9 mouse cellular contexts compared by ENCODE assay signal in genomic region chr2:71644038-71644470, GRCm38 (mm10).
A peak's percentile ranks its signal among the peaks of the same experiment; 100 is the strongest.
DNase-seq lines count a peak whose midpoint lies in the region; ATAC-seq and TF ChIP-seq lines count a peak whose summit lies in the region.
"Had no signal": no experiment of that assay in that cellular context is flagged by ENCODE, and none has a peak within 500 bp of the region (broad histone marks: within the 10 kb centered on the region; RNA-seq: fewer than 3 reads in every experiment).

No protein-coding gene starts in this region.

- H3K36me3 ChIP-seq in lung, embryonic 14.5 days (ENCODE audit: insufficient read depth), result no peaks in the 10 kb centered on the region
- H3K36me3 ChIP-seq: G1E had no signal

- no peak for TF ChIP-seq CTCF in layer of hippocampus, adult 2 months (conservative IDR thresholded peaks at IDR 0.05)
- TF ChIP-seq CTCF in lung, embryonic 14.5 days (IDR thresholded peaks at IDR 0.05; ENCODE audit: low read depth), result no peak

- ATAC-seq in lung, embryonic 14.5 days (ENCODE audit: insufficient read depth), result peak; percentile 66; the same call in 1 of the 2 replicates

- H3K4me2 ChIP-seq in lung, embryonic 14.5 days, result no peak overlapping the region

- H3K27ac ChIP-seq in layer of hippocampus, adult 2 months, result 0 out of 2 replicates have a peak overlapping the region, but pooled peaks have one; percentile 36
- H3K27ac ChIP-seq in brown adipose tissue, adult 24 weeks (replicated peaks; ENCODE audit: low read depth, low read length), result peak overlapping the region; percentile 66
- H3K27ac ChIP-seq in lung, embryonic 14.5 days (ENCODE audit: low read depth), result no peak overlapping the region

- H3K4me3 ChIP-seq in layer of hippocampus, adult 2 months, result no peak overlapping the region
- no peak overlapping the region for H3K4me3 ChIP-seq in brown adipose tissue, adult 24 weeks (ENCODE audit: insufficient read depth, low read depth, low read length)
- H3K4me3 ChIP-seq in lung, embryonic 14.5 days (ENCODE audit: low read depth, low read length), result no peak overlapping the region

- 0 out of 2 replicates have a peak, but pooled peaks cover 5% of the 10 kb centered on the region for H3K4me1 ChIP-seq in brown adipose tissue, adult 24 weeks (ENCODE audit: control insufficient read depth, insufficient read depth, insufficient read length, low read length)
- no peaks in the 10 kb centered on the region for H3K4me1 ChIP-seq in lung, embryonic 14.5 days (ENCODE audit: insufficient read depth)

- DNase-seq in layer of hippocampus, adult 2 months (ENCODE audit: low spot score in 2 of 2), result no peak
- DNase-seq in layer of hippocampus, postnatal 36 days, result no peak
- DNase-seq in heart, postnatal 25 days (ENCODE audit: low spot score), result peak; percentile 21
- DNase-seq in lung, embryonic 14.5 days, result peak; percentile 61
- peak; percentile 53 to 61 for DNase-seq in urinary bladder, postnatal 36 days (ENCODE audit: low spot score in 2 of 2)
- DNase-seq in spleen, postnatal 10 days (ENCODE audit: low spot score in 2 of 2), result no peak
- no peak for DNase-seq in spleen, postnatal 36 days (ENCODE audit: low spot score in 2 of 2)

- intact Hi-C loops in heart, postnatal 25 days (cut with DNase I), result no loop called here

- WGBS in lung, embryonic 14.5 days, result 52% methylated on average over 6 of the region's 6 CpGs

- no peaks in the 10 kb centered on the region for H3K27me3 ChIP-seq in lung, embryonic 14.5 days (ENCODE audit: insufficient read depth, low read length)

- no peak overlapping the region for H3K9ac ChIP-seq in lung, embryonic 14.5 days

- no peaks in the 10 kb centered on the region; the same call in 1 of the 2 replicates for H3K9me3 ChIP-seq in lung, embryonic 14.5 days (ENCODE audit: low read depth, low read length)
- H3K9me3 ChIP-seq: G1E had no signal

Comparison
In these comparisons a context has a peak if more than half of its experiments do, and no peak if none do; other contexts are left out.
1. DNase-seq: peak in heart, postnatal 25 days (single experiment), lung, embryonic 14.5 days (single experiment) and urinary bladder, postnatal 36 days (2 of 2); none in layer of hippocampus, adult 2 months (0 of 2), layer of hippocampus, postnatal 36 days (0 of 2), spleen, postnatal 10 days (0 of 2) and spleen, postnatal 36 days (0 of 2).